Mouse (Mus musculus) erythroblast, adult 5-6 weeks (primary cell): Measurements from ENCODE around the gene Cpsf4l. TPM values are rescaled to one million over a fixed set of nuclear protein-coding genes. Genes with fewer than 3 reads are reported as not detected.
A peak's percentile ranks its signal among the peaks of the same experiment; 100 is the strongest.

Experiments
- ATAC-seq: replicated peaks from 2 replicates; pipeline ENCODE4 v1.8.0; 2016; ENCODE audit warnings: moderate number of reproducible peaks, mild to moderate bottlenecking, moderate TSS enrichment, inconsistent platforms; ENCODE audit not compliant: poor library complexity, low FRiP score, severe bottlenecking
- total RNA-seq, 2 experiments: library from RNA; stranded (forward) in 1 of 2; stranded (reverse) in 1 of 2; fragments of 150-400 nt in 1 of 2; fragments of 200-764, 138-1000 nt in 1 of 2; gene quantifications; 2 replicates each; pipeline versions ENCODE4 v1.2.3 to v1.2.4; 2015 to 2017; ENCODE audit warnings: low replicate concordance in 2 of 2

Gene Cpsf4l
- total RNA-seq, 2 experiments from 2014 or later, result not detected

DNA sequence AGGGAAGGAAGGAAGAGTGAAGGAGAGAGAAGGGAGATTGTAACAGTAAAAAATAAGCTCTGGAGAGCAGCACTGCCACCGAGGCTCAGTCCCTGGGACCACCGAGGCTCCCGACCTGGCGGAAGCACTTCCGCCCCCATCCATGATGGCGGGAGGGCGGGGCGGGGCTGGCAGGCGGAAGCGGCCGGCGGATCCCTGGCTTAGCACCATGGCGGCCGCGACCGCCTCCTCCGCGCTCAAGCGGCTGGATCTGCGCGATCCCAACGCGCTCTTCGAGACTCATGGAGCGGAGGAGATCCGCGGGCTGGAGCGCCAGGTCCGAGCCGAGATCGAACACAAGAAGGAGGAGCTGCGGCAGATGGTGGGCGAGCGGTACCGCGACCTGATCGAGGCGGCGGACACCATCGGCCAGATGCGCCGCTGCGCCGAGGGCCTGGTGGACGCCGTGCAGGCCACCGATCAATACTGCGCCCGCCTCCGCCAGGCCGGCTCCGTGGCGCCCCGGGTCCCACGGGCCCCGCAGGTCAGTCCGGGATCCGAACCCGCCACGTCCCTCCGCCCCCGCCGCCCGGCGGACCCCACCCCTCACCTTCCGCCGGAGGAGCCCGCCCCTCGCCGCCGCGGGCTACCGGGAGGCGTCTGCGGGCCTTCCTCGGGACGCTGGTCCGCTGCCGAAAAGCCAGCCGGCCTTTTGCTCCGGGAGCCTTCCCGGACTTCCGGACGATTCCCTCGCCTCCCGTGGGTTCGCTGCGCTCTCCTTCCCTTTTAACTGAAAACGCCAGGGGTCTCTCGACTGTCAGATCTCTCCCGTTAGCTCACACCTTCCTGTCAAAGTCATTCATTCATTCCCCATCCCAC lies 60.2 kb downstream of the Cpsf4l start, which contains the start of gene Slc39a11:
Gene Slc39a11 (minus strand): TSS at position 727 of the 858 bp plus-strand sequence.
- peak; percentile 53 for ATAC-seq

DNA sequence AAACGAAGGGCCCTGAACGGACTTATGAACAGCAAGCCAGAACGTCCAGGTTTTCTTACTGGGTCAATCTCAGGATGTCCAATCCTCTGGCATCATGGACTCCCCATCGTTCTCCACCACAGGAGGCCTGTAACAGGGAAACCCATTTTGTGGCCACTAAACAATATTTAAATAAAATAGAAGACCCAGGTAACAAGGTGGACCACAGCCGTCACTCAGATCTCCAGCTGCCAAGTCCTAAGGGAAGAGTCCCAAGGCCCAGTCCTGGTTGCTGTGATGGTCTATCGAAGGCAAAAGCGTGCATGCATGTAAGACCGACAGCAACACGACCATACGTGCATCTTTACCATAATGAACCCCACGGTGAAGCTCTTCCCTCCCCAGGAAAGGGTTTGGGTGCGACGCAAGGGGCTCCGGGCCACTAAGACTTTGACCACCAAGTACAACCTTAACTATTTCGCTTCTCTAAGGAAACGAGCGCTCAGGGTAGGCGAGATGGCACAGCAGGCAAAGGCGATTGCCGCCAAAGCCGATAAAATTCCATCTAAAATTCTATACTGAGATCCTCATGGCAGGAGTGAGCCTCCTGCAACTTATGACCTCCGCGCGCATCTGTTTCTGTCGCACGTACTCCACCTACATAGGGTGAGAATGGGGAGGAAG lies 61.0 kb downstream of the Cpsf4l start, which contains the start of gene Cog1:
Gene Cog1 (plus strand): TSS at position 480 of the 663 bp plus-strand sequence.
- peak; percentile 6 for ATAC-seq

Other genes starting within 250 kb of the Cpsf4l start
- 0.63 TPM in 1 of 2 replicates, not detected in the other for gene Sstr2, start 90.7 kb downstream of the Cpsf4l start, total RNA-seq (2015; ENCODE audit: low replicate concordance)
- 0.56 TPM in 1 of 2 replicates, not detected in the other for gene Sstr2, start 90.7 kb downstream of the Cpsf4l start, total RNA-seq (2017; ENCODE audit: low replicate concordance)
- 14.2 and 18.3 TPM in 2 replicates for gene Cog1, start 60.8 kb downstream of the Cpsf4l start, total RNA-seq (2015; ENCODE audit: low replicate concordance)
- gene Cog1, start 60.8 kb downstream of the Cpsf4l start, total RNA-seq (2017; ENCODE audit: low replicate concordance), result 11.7 and 12.7 TPM in 2 replicates
- 6.3 and 13.6 TPM in 2 replicates for gene Slc39a11, start 59.9 kb downstream of the Cpsf4l start, total RNA-seq (2015; ENCODE audit: low replicate concordance)
- 5.7 and 7.5 TPM in 2 replicates for gene Slc39a11, start 59.9 kb downstream of the Cpsf4l start, total RNA-seq (2017; ENCODE audit: low replicate concordance)
- gene Fam104a, start 25.9 kb downstream of the Cpsf4l start, total RNA-seq (2015; ENCODE audit: low replicate concordance), result 20.0 and 21.7 TPM in 2 replicates
- 23.3 and 37.5 TPM in 2 replicates for gene Fam104a, start 25.9 kb downstream of the Cpsf4l start, total RNA-seq (2017; ENCODE audit: low replicate concordance)
- 1.3 and 8.1 TPM in 2 replicates for gene D11Wsu47e, start 25.6 kb downstream of the Cpsf4l start, total RNA-seq (2015; ENCODE audit: low replicate concordance)
- gene D11Wsu47e, start 25.6 kb downstream of the Cpsf4l start, total RNA-seq (2017; ENCODE audit: low replicate concordance), result 11.2 and 11.7 TPM in 2 replicates
- 4.4 and 5.0 TPM in 2 replicates for gene Cdc42ep4, start 41.9 kb upstream of the Cpsf4l start, total RNA-seq (2015; ENCODE audit: low replicate concordance)
- gene Cdc42ep4, start 41.9 kb upstream of the Cpsf4l start, total RNA-seq (2017; ENCODE audit: low replicate concordance), result 6.7 and 9.9 TPM in 2 replicates